Mouse (Mus musculus): ENCODE results near the gene Ilf3.

- TF ChIP-seq POLR2A (IDR thresholded peaks at IDR 0.05; ENCODE audit: insufficient read depth, low read depth, low read length) (no peak), CTCF (IDR thresholded peaks at IDR 0.05) (no peak)
These were observed 71.8 kb downstream of the Ilf3 start for GRCm38 (mm10) chr9:21439456-21439855.

All from heart, adult 2 months (tissue).